Mouse (Mus musculus): ENCODE data around the gene Plekhd1.

- TF ChIP-seq POLR2A (IDR thresholded peaks at IDR 0.05; ENCODE audit: extremely low read depth, insufficient read depth, low read length) (no peak), CTCF (IDR thresholded peaks at IDR 0.05; ENCODE audit: extremely low read depth, insufficient read depth, low read length) (no peak)
These were observed 8.8 kb upstream of the Plekhd1 start for GRCm38 (mm10) chr12:80683554-80683953.

All from cortical plate, adult 2 months (tissue).